Comparison of ENCODE assay signal across 20 mouse cellular contexts in the genomic region with DNA sequence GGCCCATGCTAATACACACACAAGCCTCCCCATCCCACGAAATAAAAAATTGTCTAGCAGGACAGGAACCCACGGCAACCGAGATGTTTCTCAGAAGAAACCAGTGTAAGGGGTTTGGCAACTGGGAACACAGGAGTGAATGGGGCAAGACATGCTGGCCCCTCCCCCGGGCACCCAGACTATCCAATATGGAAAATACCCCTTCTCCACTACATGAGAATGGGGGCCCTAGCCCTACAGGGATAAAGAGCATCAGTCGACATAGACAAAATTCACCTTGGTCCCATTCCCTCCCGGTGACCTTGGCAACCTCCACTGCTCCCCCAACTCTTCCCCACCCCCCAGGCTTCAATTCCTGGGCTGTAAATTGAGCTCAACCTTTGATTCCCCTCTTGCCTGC. TPM values are rescaled to one million over a fixed set of nuclear protein-coding genes. Genes with fewer than 3 reads are reported as not detected.
DNase-seq lines count a peak whose midpoint lies in the region; ATAC-seq lines count a peak whose summit lies in the region.
"Had no signal": no experiment of that assay in that cellular context is flagged by ENCODE, and none has a peak within 500 bp of the region (broad histone marks: within the 10 kb centered on the region; RNA-seq: fewer than 3 reads in every experiment).

No protein-coding gene starts in this region.

- no peak overlapping the region for H3K4me3 ChIP-seq in neural tube, embryonic 12.5 days
- H3K4me3 ChIP-seq in neural tube, embryonic 15.5 days (replicated peaks), result no peak overlapping the region
- H3K4me3 ChIP-seq in hindbrain, embryonic 11.5 days (ENCODE audit: low read depth, low read length), result no peak overlapping the region
- H3K4me3 ChIP-seq in midbrain, embryonic 11.5 days (ENCODE audit: low read depth, low read length), result no peak overlapping the region
- H3K4me3 ChIP-seq: intestine, embryonic 15.5 days; stomach, embryonic 15.5 days had no signal

- peak; percentile 45 for DNase-seq in hindbrain, embryonic 11.5 days (ENCODE audit: low spot score)
- peak; percentile 87 for DNase-seq in midbrain, embryonic 11.5 days (ENCODE audit: low spot score, missing footprints)
- DNase-seq in urinary bladder, postnatal 14 days (ENCODE audit: low spot score), result no peak
- no peak for DNase-seq in cerebellum, adult 8-10 months
- DNase-seq: cerebellum, postnatal 10 days; heart, postnatal 14 days; layer of hippocampus, postnatal 36 days; lung, adult 2 months; spleen, adult 18-20 months; thymus, adult 2 months had no signal

- H3K27ac ChIP-seq in neural tube, embryonic 12.5 days, result peak overlapping the region; percentile 23; the same call in 1 of the 2 replicates
- H3K27ac ChIP-seq in neural tube, embryonic 15.5 days (replicated peaks), result no peak overlapping the region
- H3K27ac ChIP-seq in hindbrain, embryonic 11.5 days (ENCODE audit: low read depth, low read length), result peak overlapping the region; percentile 86
- peak overlapping the region; percentile 83 for H3K27ac ChIP-seq in midbrain, embryonic 11.5 days (ENCODE audit: low read depth, low read length)
- H3K27ac ChIP-seq: intestine, embryonic 15.5 days; macrophage; stomach, embryonic 15.5 days had no signal

- no peak overlapping the region for H3K4me2 ChIP-seq in neural tube, embryonic 12.5 days (replicated peaks)
- no peak overlapping the region for H3K4me2 ChIP-seq in neural tube, embryonic 15.5 days
- no peak overlapping the region for H3K4me2 ChIP-seq in hindbrain, embryonic 11.5 days (replicated peaks; ENCODE audit: low read depth, low read length)
- no peak overlapping the region for H3K4me2 ChIP-seq in midbrain, embryonic 11.5 days
- H3K4me2 ChIP-seq: heart, embryonic 11.5 days; intestine, embryonic 15.5 days; liver, embryonic 11.5 days; stomach, embryonic 15.5 days had no signal

- H3K36me3 ChIP-seq in neural tube, embryonic 12.5 days, result no peaks in the 10 kb centered on the region
- no peaks in the 10 kb centered on the region for H3K36me3 ChIP-seq in neural tube, embryonic 15.5 days
- no peaks in the 10 kb centered on the region for H3K36me3 ChIP-seq in hindbrain, embryonic 11.5 days (ENCODE audit: control insufficient read depth, insufficient read depth, low read length)
- H3K36me3 ChIP-seq in midbrain, embryonic 11.5 days (ENCODE audit: control insufficient read depth, insufficient read depth, low read length), result no peaks in the 10 kb centered on the region
- H3K36me3 ChIP-seq: intestine, embryonic 15.5 days; stomach, embryonic 15.5 days had no signal

- no peak overlapping the region for H3K9ac ChIP-seq in neural tube, embryonic 12.5 days
- no peak overlapping the region for H3K9ac ChIP-seq in neural tube, embryonic 15.5 days (replicated peaks)
- no peak overlapping the region for H3K9ac ChIP-seq in hindbrain, embryonic 11.5 days (ENCODE audit: low read depth, low read length)
- no peak overlapping the region for H3K9ac ChIP-seq in midbrain, embryonic 11.5 days (ENCODE audit: low read length)
- H3K9ac ChIP-seq: intestine, embryonic 15.5 days; stomach, embryonic 15.5 days had no signal

- WGBS in neural tube, embryonic 12.5 days, result 27% methylated on average over 6 of the region's 6 CpGs
- 28% methylated on average over 6 of the region's 6 CpGs for WGBS in neural tube, embryonic 15.5 days
- WGBS in hindbrain, embryonic 11.5 days, result 41% methylated on average over 6 of the region's 6 CpGs
- WGBS in midbrain, embryonic 11.5 days, result 48% methylated on average over 6 of the region's 6 CpGs

- H3K27me3 ChIP-seq in neural tube, embryonic 12.5 days (replicated peaks), result no peaks in the 10 kb centered on the region
- 0 out of 2 replicates have a peak, but pooled peaks cover 5% of the 10 kb centered on the region for H3K27me3 ChIP-seq in neural tube, embryonic 15.5 days (replicated peaks)
- H3K27me3 ChIP-seq in hindbrain, embryonic 11.5 days (ENCODE audit: control insufficient read depth, insufficient read depth, low read length), result no peaks in the 10 kb centered on the region
- no peaks in the 10 kb centered on the region for H3K27me3 ChIP-seq in midbrain, embryonic 11.5 days (ENCODE audit: control insufficient read depth, insufficient read depth, low read length)
- H3K27me3 ChIP-seq: stomach, embryonic 15.5 days had no signal

- peaks cover 51% of the 10 kb centered on the region for H3K4me1 ChIP-seq in neural tube, embryonic 12.5 days
- peaks cover 30% of the 10 kb centered on the region for H3K4me1 ChIP-seq in neural tube, embryonic 15.5 days
- peaks cover 18% of the 10 kb centered on the region for H3K4me1 ChIP-seq in hindbrain, embryonic 11.5 days (replicated peaks; ENCODE audit: control insufficient read depth, insufficient read depth, low read length)
- H3K4me1 ChIP-seq in midbrain, embryonic 11.5 days (ENCODE audit: control insufficient read depth, insufficient read depth, low read length), result peaks cover 29% of the 10 kb centered on the region
- H3K4me1 ChIP-seq: stomach, embryonic 15.5 days had no signal

- peak; percentile 56 for ATAC-seq in neural tube, embryonic 12.5 days (ENCODE audit: low FRiP score, low read depth)
- no peak for ATAC-seq in neural tube, embryonic 15.5 days (ENCODE audit: low FRiP score)
- ATAC-seq in hindbrain, embryonic 11.5 days (ENCODE audit: low FRiP score), result peak; percentile 64
- ATAC-seq in midbrain, embryonic 11.5 days (ENCODE audit: low FRiP score), result peak; percentile 65
- ATAC-seq in megakaryocyte-erythroid progenitor cell, adult 5-6 weeks (replicated peaks; ENCODE audit: low FRiP score, low TSS enrichment, poor library complexity, severe bottlenecking), result no peak
- ATAC-seq: activated CD4-positive, CD25-positive, alpha-beta regulatory T cell, adult 4 months; intestine, embryonic 15.5 days; Patski had no signal

- H3K9me3 ChIP-seq in neural tube, embryonic 12.5 days, result no peaks in the 10 kb centered on the region
- H3K9me3 ChIP-seq in neural tube, embryonic 15.5 days (replicated peaks), result no peaks in the 10 kb centered on the region
- no peaks in the 10 kb centered on the region for H3K9me3 ChIP-seq in hindbrain, embryonic 11.5 days (ENCODE audit: control insufficient read depth, low read length)
- no peaks in the 10 kb centered on the region; the same call in 1 of the 2 replicates for H3K9me3 ChIP-seq in midbrain, embryonic 11.5 days (ENCODE audit: control insufficient read depth, low read length)
- H3K9me3 ChIP-seq: intestine, embryonic 15.5 days; stomach, embryonic 15.5 days had no signal

RNA-seq across cellular contexts. Expression of a gene that starts 42.5 kb away (rescaled TPM):
- polyA plus RNA-seq in neural tube, embryonic 12.5 days (2016; fragmentation: Nextera tagmentation; extraction: Ambion mirVana), result 776 and 823 TPM in 2 replicates
- polyA plus RNA-seq in neural tube, embryonic 15.5 days (2015; fragmentation: Nextera tagmentation; extraction: Ambion mirVana), result 998 and 1,098 TPM in 2 replicates
- 1,024 and 1,073 TPM in 2 replicates for polyA plus RNA-seq in hindbrain, embryonic 11.5 days (2014; fragmentation: Nextera tagmentation; extraction: Ambion mirVana)
- 980 and 1,048 TPM in 2 replicates for polyA plus RNA-seq in midbrain, embryonic 11.5 days (2014; fragmentation: Nextera tagmentation; extraction: Ambion mirVana)
- 5,809 and 5,838 TPM in 2 replicates for total RNA-seq in megakaryocyte-erythroid progenitor cell, adult 5-6 weeks (2014; fragmentation: Nextera tagmentation)
- 6,867 and 6,903 TPM in 2 replicates for total RNA-seq in megakaryocyte-erythroid progenitor cell, adult 5-6 weeks (2017)

Comparison
In these comparisons a context has a peak if more than half of its experiments do, and no peak if none do; other contexts are left out.
1. ATAC-seq: peak in neural tube, embryonic 12.5 days (single experiment), hindbrain, embryonic 11.5 days (single experiment) and midbrain, embryonic 11.5 days (single experiment); none in neural tube, embryonic 15.5 days (single experiment) and megakaryocyte-erythroid progenitor cell, adult 5-6 weeks (single experiment).
2. DNase-seq: peak in hindbrain, embryonic 11.5 days (single experiment) and midbrain, embryonic 11.5 days (single experiment); none in urinary bladder, postnatal 14 days (single experiment) and cerebellum, adult 8-10 months (single experiment).